ENCODE assay signal across 8 mouse cellular contexts in genomic region chr11:11809404-11810175, GRCm38 (mm10). TPM values are rescaled to one million over a fixed set of nuclear protein-coding genes. Genes with fewer than 3 reads are reported as not detected.
DNase-seq lines count a peak whose midpoint lies in the region; ATAC-seq lines count a peak whose summit lies in the region.

No protein-coding gene starts in this region.

- peak; percentile 40 for ATAC-seq in lung, embryonic 15.5 days (ENCODE audit: borderline replicate concordance, extremely low read depth, low FRiP score, low TSS enrichment)
- peak; percentile 39 for ATAC-seq in embryonic facial prominence, embryonic 12.5 days (ENCODE audit: insufficient number of reproducible peaks, insufficient read depth, low FRiP score, low TSS enrichment)
- ATAC-seq in limb, embryonic 13.5 days (ENCODE audit: low FRiP score, low read depth) = peak; percentile 29
- no peak for ATAC-seq in megakaryocyte progenitor cell, adult 5-6 weeks (replicated peaks; ENCODE audit: poor library complexity)

- peak overlapping the region; percentile 88 for H3K4me2 ChIP-seq in lung, embryonic 15.5 days
- peak overlapping the region; percentile 63 for H3K4me2 ChIP-seq in embryonic facial prominence, embryonic 12.5 days (replicated peaks)
- H3K4me2 ChIP-seq in limb, embryonic 13.5 days (replicated peaks) = peak overlapping the region; percentile 77

- H3K36me3 ChIP-seq in lung, embryonic 15.5 days = peaks cover 12% of the 10 kb centered on the region
- peaks cover 4% of the 10 kb centered on the region for H3K36me3 ChIP-seq in embryonic facial prominence, embryonic 12.5 days
- peaks cover 14% of the 10 kb centered on the region for H3K36me3 ChIP-seq in limb, embryonic 13.5 days

- DNase-seq in lung, postnatal 14 days = no peak
- DNase-seq in retina, postnatal 1 day = peak; percentile 83
- no peak for DNase-seq in spleen, postnatal 10 days (ENCODE audit: low spot score in 2 of 2)
- DNase-seq in cerebellum, adult 8-10 months = no peak

- peaks cover 18% of the 10 kb centered on the region for H3K4me1 ChIP-seq in lung, embryonic 15.5 days
- H3K4me1 ChIP-seq in embryonic facial prominence, embryonic 12.5 days = peaks cover 9% of the 10 kb centered on the region; the same call in 1 of the 2 replicates
- H3K4me1 ChIP-seq in limb, embryonic 13.5 days = peaks cover 26% of the 10 kb centered on the region

- no peaks in the 10 kb centered on the region for H3K27me3 ChIP-seq in lung, embryonic 15.5 days
- H3K27me3 ChIP-seq in embryonic facial prominence, embryonic 12.5 days = no peaks in the 10 kb centered on the region
- H3K27me3 ChIP-seq in limb, embryonic 13.5 days = no peaks in the 10 kb centered on the region

- peak overlapping the region; percentile 86 for H3K9ac ChIP-seq in lung, embryonic 15.5 days
- H3K9ac ChIP-seq in embryonic facial prominence, embryonic 12.5 days = peak overlapping the region; percentile 70
- H3K9ac ChIP-seq in limb, embryonic 13.5 days = peak overlapping the region; percentile 79

- H3K9me3 ChIP-seq in lung, embryonic 15.5 days = no peaks in the 10 kb centered on the region
- H3K9me3 ChIP-seq in embryonic facial prominence, embryonic 12.5 days = no peaks in the 10 kb centered on the region
- no peaks in the 10 kb centered on the region for H3K9me3 ChIP-seq in limb, embryonic 13.5 days

- peak overlapping the region; percentile 100 for H3K27ac ChIP-seq in lung, embryonic 15.5 days
- peak overlapping the region; percentile 98 for H3K27ac ChIP-seq in embryonic facial prominence, embryonic 12.5 days
- H3K27ac ChIP-seq in limb, embryonic 13.5 days = peak overlapping the region; percentile 99

- H3K4me3 ChIP-seq in lung, embryonic 15.5 days = peak overlapping the region; percentile 79
- peak overlapping the region; percentile 51 for H3K4me3 ChIP-seq in embryonic facial prominence, embryonic 12.5 days
- peak overlapping the region; percentile 59 for H3K4me3 ChIP-seq in limb, embryonic 13.5 days

- 5% methylated on average over 11 of the region's 11 CpGs for WGBS in lung, embryonic 15.5 days
- 2% methylated on average over 11 of the region's 11 CpGs for WGBS in embryonic facial prominence, embryonic 12.5 days
- WGBS in limb, embryonic 13.5 days = 4% methylated on average over 11 of the region's 11 CpGs

RNA-seq across cellular contexts. Expression of gene Fignl1, which starts 0.8 kb away (rescaled TPM):
- 86.1 and 88.1 TPM in 2 replicates for polyA plus RNA-seq in lung, embryonic 15.5 days (2015; fragmentation: Nextera tagmentation; extraction: Ambion mirVana)
- 66.9 and 71.1 TPM in 2 replicates for polyA plus RNA-seq in embryonic facial prominence, embryonic 12.5 days (2016; fragmentation: Nextera tagmentation; extraction: Ambion mirVana)
- polyA plus RNA-seq in limb, embryonic 13.5 days (2015; fragmentation: Nextera tagmentation; extraction: Ambion mirVana) = 53.9 and 57.4 TPM in 2 replicates
- 60.0 and 75.1 TPM in 2 replicates for total RNA-seq in megakaryocyte progenitor cell, adult 5-6 weeks (2015)
- total RNA-seq in megakaryocyte progenitor cell, adult 5-6 weeks (2017) = 82.4 and 96.9 TPM in 2 replicates
